Mouse (Mus musculus): ENCODE data around the gene Rftn2. TPM values are rescaled to one million over a fixed set of nuclear protein-coding genes. Genes with fewer than 3 reads are reported as not detected.
A peak's percentile ranks its signal among the peaks of the same experiment; 100 is the strongest.

Gene Rftn2
- 12.1 and 12.2 TPM in 2 replicates for polyA plus RNA-seq (2014; fragmentation: Nextera tagmentation; extraction: Ambion mirVana)

- Histone ChIP-seq H3K36me3 (ENCODE audit: control insufficient read depth, insufficient read depth, low read length) (no peaks in the 10 kb centered on the region), H3K9me3 (replicated peaks; ENCODE audit: control insufficient read depth, low read length) (no peaks in the 10 kb centered on the region), H3K9ac (ENCODE audit: low read length) (peak within 1 kb of the TSS; percentile 63), H3K27me3 (replicated peaks; ENCODE audit: control insufficient read depth, insufficient read depth, low read length) (0 out of 2 replicates have a peak, but pooled peaks cover 5% of the 10 kb centered on the region), H3K27ac (ENCODE audit: low read depth, low read length) (peak within 1 kb of the TSS; percentile 36; the same call in 1 of the 2 replicates), H3K4me2 (ENCODE audit: low read length) (peak within 1 kb of the TSS; percentile 65), H3K4me3 (ENCODE audit: low read depth, low read length) (peak within 1 kb of the TSS; percentile 41), H3K4me1 (ENCODE audit: control insufficient read depth, insufficient read depth, low read length) (peaks cover 8% of the 10 kb centered on the region; the same call in 1 of the 2 replicates)
- DNase-seq (ENCODE audit: low spot score): peak; percentile 53
- peak; percentile 28; the same call in 1 of the 2 replicates for ATAC-seq
- 1% methylated on average over 26 of the region's 26 CpGs for WGBS
Observed at GRCm38 (mm10) chr1:55226011-55226857, at the start of gene Rftn2. Gene Rftn2 (minus strand): TSS chr1:55226782.

- Histone ChIP-seq H3K27me3 (replicated peaks; ENCODE audit: control insufficient read depth, insufficient read depth, low read length) (no peaks in the 10 kb centered on the region), H3K4me1 (ENCODE audit: control insufficient read depth, insufficient read depth, low read length) (no peaks in the 10 kb centered on the region), H3K9me3 (replicated peaks; ENCODE audit: control insufficient read depth, low read length) (no peaks in the 10 kb centered on the region), H3K36me3 (ENCODE audit: control insufficient read depth, insufficient read depth, low read length) (no peaks in the 10 kb centered on the region), H3K4me3 (ENCODE audit: low read depth, low read length) (no peak overlapping the region), H3K27ac (ENCODE audit: low read depth, low read length) (no peak overlapping the region), H3K9ac (ENCODE audit: low read length) (no peak overlapping the region), H3K4me2 (ENCODE audit: low read length) (no peak overlapping the region)
- no peak for ATAC-seq
- no peak for DNase-seq (ENCODE audit: low spot score)
- WGBS: 73% methylated on average over 2 of the region's 2 CpGs
Observed at GRCm38 (mm10) chr1:55265447-55265846, 38.9 kb upstream of the Rftn2 start.

GRCm38 (mm10) chr1:55264385-55264784, 37.8 kb upstream of the Rftn2 start:
- H3K4me1 ChIP-seq (ENCODE audit: control insufficient read depth, insufficient read depth, low read length): no peaks in the 10 kb centered on the region
- H3K27ac ChIP-seq (ENCODE audit: low read depth, low read length): no peak overlapping the region
- no peak overlapping the region for H3K4me2 ChIP-seq (ENCODE audit: low read length)
- no peaks in the 10 kb centered on the region for H3K36me3 ChIP-seq (ENCODE audit: control insufficient read depth, insufficient read depth, low read length)
- no peak for DNase-seq (ENCODE audit: low spot score)
- H3K9ac ChIP-seq (ENCODE audit: low read length): no peak overlapping the region
- no peak overlapping the region for H3K4me3 ChIP-seq (ENCODE audit: low read depth, low read length)
- no peaks in the 10 kb centered on the region for H3K27me3 ChIP-seq (replicated peaks; ENCODE audit: control insufficient read depth, insufficient read depth, low read length)
- 63% methylated on average over 2 of the region's 2 CpGs for WGBS
- no peaks in the 10 kb centered on the region for H3K9me3 ChIP-seq (replicated peaks; ENCODE audit: control insufficient read depth, low read length)
- no peak for ATAC-seq

- DNase-seq (ENCODE audit: low spot score) (no peak), ATAC-seq (no peak)
- Histone ChIP-seq H3K9me3 (replicated peaks; ENCODE audit: control insufficient read depth, low read length) (no peaks in the 10 kb centered on the region), H3K4me1 (ENCODE audit: control insufficient read depth, insufficient read depth, low read length) (no peaks in the 10 kb centered on the region), H3K27me3 (replicated peaks; ENCODE audit: control insufficient read depth, insufficient read depth, low read length) (no peaks in the 10 kb centered on the region), H3K9ac (ENCODE audit: low read length) (no peak overlapping the region), H3K4me3 (ENCODE audit: low read depth, low read length) (no peak overlapping the region), H3K27ac (ENCODE audit: low read depth, low read length) (no peak overlapping the region), H3K4me2 (ENCODE audit: low read length) (no peak overlapping the region), H3K36me3 (ENCODE audit: control insufficient read depth, insufficient read depth, low read length) (no peaks in the 10 kb centered on the region)
- WGBS: 89% methylated on average over 2 of the region's 2 CpGs
Observed at GRCm38 (mm10) chr1:55246374-55246773, 19.8 kb upstream of the Rftn2 start.

- Histone ChIP-seq H3K4me3 (ENCODE audit: low read depth, low read length) (peak overlapping the region; percentile 64; the same call in 1 of the 2 replicates), H3K9ac (ENCODE audit: low read length) (peak overlapping the region; percentile 69; the same call in 1 of the 2 replicates), H3K36me3 (ENCODE audit: control insufficient read depth, insufficient read depth, low read length) (no peaks in the 10 kb centered on the region), H3K27me3 (replicated peaks; ENCODE audit: control insufficient read depth, insufficient read depth, low read length) (no peaks in the 10 kb centered on the region), H3K9me3 (replicated peaks; ENCODE audit: control insufficient read depth, low read length) (no peaks in the 10 kb centered on the region), H3K27ac (ENCODE audit: low read depth, low read length) (no peak overlapping the region), H3K4me1 (ENCODE audit: control insufficient read depth, insufficient read depth, low read length) (peaks cover 28% of the 10 kb centered on the region), H3K4me2 (ENCODE audit: low read length) (peak overlapping the region; percentile 98)
- ATAC-seq (no peak), DNase-seq (ENCODE audit: low spot score) (peak; percentile 91)
- 0% methylated on average over 1 of the region's 1 CpGs for WGBS
Observed at GRCm38 (mm10) chr1:55239237-55239636, 12.7 kb upstream of the Rftn2 start.

GRCm38 (mm10) chr1:55238496-55238895, 11.9 kb upstream of the Rftn2 start:
- 25% methylated on average over 13 of the region's 13 CpGs for WGBS
- no peaks in the 10 kb centered on the region for H3K36me3 ChIP-seq (ENCODE audit: control insufficient read depth, insufficient read depth, low read length)

GRCm38 (mm10) chr1:55237643-55238161, 11.1 kb upstream of the Rftn2 start:
- WGBS: 0% methylated on average over 23 of the region's 23 CpGs

More at GRCm38 (mm10) chr1:55238496-55238895, 11.9 kb upstream of the Rftn2 start:
- Histone ChIP-seq H3K27me3 (replicated peaks; ENCODE audit: control insufficient read depth, insufficient read depth, low read length) (no peaks in the 10 kb centered on the region), H3K4me1 (ENCODE audit: control insufficient read depth, insufficient read depth, low read length) (peaks cover 28% of the 10 kb centered on the region), H3K4me2 (ENCODE audit: low read length) (peak overlapping the region; percentile 98), H3K27ac (ENCODE audit: low read depth, low read length) (no peak overlapping the region), H3K9ac (ENCODE audit: low read length) (peak overlapping the region; percentile 69), H3K4me3 (ENCODE audit: low read depth, low read length) (peak overlapping the region; percentile 64), H3K9me3 (replicated peaks; ENCODE audit: control insufficient read depth, low read length) (no peaks in the 10 kb centered on the region)
- ATAC-seq (no peak), DNase-seq (ENCODE audit: low spot score) (no peak)

GRCm38 (mm10) chr1:55236890-55237642, 10.5 kb upstream of the Rftn2 start, which contains the start of gene Mars2:
Gene Mars2 (plus strand): TSS chr1:55237177.
- peaks cover 28% of the 10 kb centered on the region for H3K4me1 ChIP-seq (ENCODE audit: control insufficient read depth, insufficient read depth, low read length)
- no peaks in the 10 kb centered on the region for H3K9me3 ChIP-seq (replicated peaks; ENCODE audit: control insufficient read depth, low read length)
- H3K27ac ChIP-seq (ENCODE audit: low read depth, low read length): peak within 1 kb of the TSS; percentile 77
- WGBS: under 1% methylated on average over 81 of the region's 82 CpGs
- H3K27me3 ChIP-seq (replicated peaks; ENCODE audit: control insufficient read depth, insufficient read depth, low read length): no peaks in the 10 kb centered on the region
- ATAC-seq (peak; percentile 99), DNase-seq (ENCODE audit: low spot score) (peak; percentile 98)
- peak within 1 kb of the TSS; percentile 98 for H3K4me2 ChIP-seq (ENCODE audit: low read length)
- H3K36me3 ChIP-seq (ENCODE audit: control insufficient read depth, insufficient read depth, low read length): no peaks in the 10 kb centered on the region
- H3K4me3 ChIP-seq (ENCODE audit: low read depth, low read length): peak within 1 kb of the TSS; percentile 64
- H3K9ac ChIP-seq (ENCODE audit: low read length): peak within 1 kb of the TSS; percentile 69

More at GRCm38 (mm10) chr1:55237643-55238161, 11.1 kb upstream of the Rftn2 start:
- no peaks in the 10 kb centered on the region for H3K36me3 ChIP-seq (ENCODE audit: control insufficient read depth, insufficient read depth, low read length)
- H3K4me1 ChIP-seq (ENCODE audit: control insufficient read depth, insufficient read depth, low read length): peaks cover 28% of the 10 kb centered on the region
- H3K27me3 ChIP-seq (replicated peaks; ENCODE audit: control insufficient read depth, insufficient read depth, low read length): no peaks in the 10 kb centered on the region
- 0 out of 2 replicates have a peak, but pooled peaks have one; percentile 1 for ATAC-seq
- H3K4me2 ChIP-seq (ENCODE audit: low read length): peak overlapping the region; percentile 98
- H3K9ac ChIP-seq (ENCODE audit: low read length): peak overlapping the region; percentile 69
- DNase-seq (ENCODE audit: low spot score): peak; percentile 40
- peak overlapping the region; percentile 77; the same call in 1 of the 2 replicates for H3K27ac ChIP-seq (ENCODE audit: low read depth, low read length)
- no peaks in the 10 kb centered on the region for H3K9me3 ChIP-seq (replicated peaks; ENCODE audit: control insufficient read depth, low read length)
- peak overlapping the region; percentile 64 for H3K4me3 ChIP-seq (ENCODE audit: low read depth, low read length)

All from forebrain, embryonic 14.5 days (tissue).